Mouse (Mus musculus): ENCODE measurements at regions not wholly inside any gene's neighbourhood (a gene's known extent, or its start where the extent isn't known, plus 50 kb on each side); places are given as distances from the start of the nearest gene placed in this dataset.

DNA sequence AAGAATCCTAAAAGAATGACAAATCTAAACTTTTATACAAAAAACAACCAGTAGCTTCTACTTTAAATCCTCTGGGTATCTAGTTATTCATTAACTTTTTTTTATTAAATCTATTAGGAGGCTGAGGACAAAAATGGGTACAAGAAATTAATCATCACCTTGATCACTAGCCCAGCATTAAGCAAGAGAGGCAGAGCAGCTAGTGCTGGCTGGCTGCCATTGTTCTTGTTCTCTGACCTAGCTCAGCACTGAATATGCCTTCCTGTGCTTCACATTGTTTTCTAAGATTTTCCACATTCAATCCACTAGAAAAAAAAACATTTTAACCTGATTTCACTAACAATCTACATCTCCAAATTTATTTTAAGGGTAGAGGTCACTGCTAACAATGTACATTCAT is 325.6 kb upstream of the Arhgap42 start:
- TF ChIP-seq MAFK (IDR thresholded peaks at IDR 0.05; ENCODE audit: borderline replicate concordance, low read depth, low read length) (no peak), CTCF (IDR thresholded peaks at IDR 0.05 in 2 of 3, conservative IDR thresholded peaks at IDR 0.05 in 1 of 3; ENCODE audit: control insufficient read depth in 1 of 3, insufficient read depth in 1 of 3, low read depth in 2 of 3, low read length in 3 of 3, poor library complexity in 1 of 3, severe bottlenecking in 1 of 3) (no peak), ZC3H11A (IDR thresholded peaks at IDR 0.05; ENCODE audit: low read depth, low read length) (no peak), POLR2A (IDR thresholded peaks at IDR 0.05; ENCODE audit: control insufficient read depth in 1 of 2, insufficient read depth in 1 of 2, low read depth in 1 of 2, low read length in 2 of 2, poor library complexity in 1 of 2) (no peak), HCFC1 (IDR thresholded peaks at IDR 0.05; ENCODE audit: low read depth, low read length) (no peak), ZMIZ1 (IDR thresholded peaks at IDR 0.05; ENCODE audit: low read depth, low read length) (no peak)
